ENCODE assay signal across 29 mouse cellular contexts in the genomic region with DNA sequence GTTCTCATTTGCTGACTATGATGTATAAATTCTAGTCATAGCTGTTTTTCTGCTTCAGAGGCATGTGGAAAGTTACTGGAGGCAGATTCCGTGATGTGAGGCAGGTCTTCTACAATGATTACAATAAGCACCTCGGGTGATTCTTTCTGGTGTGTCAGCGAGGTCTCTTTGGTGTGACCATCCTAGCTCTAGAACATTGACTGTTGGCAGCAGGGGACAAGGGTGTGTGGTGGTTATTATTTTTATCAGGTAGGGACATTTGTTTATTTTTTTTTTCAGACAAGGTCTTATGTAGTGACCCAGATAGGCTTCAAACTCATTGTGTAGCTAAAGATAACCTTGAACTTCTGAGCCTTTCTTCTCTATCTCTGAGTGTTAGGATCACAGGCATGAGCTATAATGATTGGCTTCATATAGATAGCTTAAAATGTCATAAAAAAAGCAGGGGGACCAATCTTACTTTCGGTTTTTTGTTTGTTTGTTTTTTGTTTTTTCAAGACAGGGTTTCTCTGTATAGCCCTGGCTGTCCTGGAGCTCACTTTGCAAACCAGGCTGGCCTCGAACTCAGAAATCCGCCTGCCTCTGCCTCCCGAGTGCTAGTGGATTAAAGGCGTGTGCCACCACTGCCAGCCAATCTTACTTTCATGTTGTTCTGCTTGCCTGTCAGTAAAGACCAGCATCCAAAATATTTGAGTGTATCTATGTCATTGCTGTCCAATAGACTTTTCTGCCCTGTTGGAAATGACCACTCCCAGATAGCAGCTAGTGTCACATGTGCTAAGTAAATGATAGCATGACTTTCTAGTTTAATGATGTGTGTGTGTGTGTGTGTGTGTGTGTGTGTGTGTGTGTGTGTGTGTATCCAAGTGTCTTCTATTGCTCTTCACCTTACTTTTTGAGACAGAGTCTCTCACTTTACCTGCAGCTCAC. TPM values are rescaled to one million over a fixed set of nuclear protein-coding genes. Genes with fewer than 3 reads are reported as not detected.
A peak's percentile ranks its signal among the peaks of the same experiment; 100 is the strongest.
DNase-seq lines count a peak whose midpoint lies in the region; ATAC-seq and TF ChIP-seq lines count a peak whose summit lies in the region.
"Had no signal": no experiment of that assay in that cellular context is flagged by ENCODE, and none has a peak within 500 bp of the region (broad histone marks: within the 10 kb centered on the region; RNA-seq: fewer than 3 reads in every experiment).

No protein-coding gene starts in this region.

- ATAC-seq in erythroid progenitor cell, adult 5-6 weeks (replicated peaks; ENCODE audit: low FRiP score, poor library complexity, severe bottlenecking) = peak; percentile 63
- ATAC-seq in liver, embryonic 14.5 days (ENCODE audit: insufficient read depth) = peak; percentile 91
- ATAC-seq in megakaryocyte-erythroid progenitor cell, adult 5-6 weeks (replicated peaks; ENCODE audit: low FRiP score, low TSS enrichment, poor library complexity, severe bottlenecking) = peak; percentile 90
- no peak for ATAC-seq in inflammation-experienced regulatory T-cells, adult 6 months
- ATAC-seq: activated CD4-positive, CD25-positive, alpha-beta regulatory T cell, adult 4 months; forebrain, embryonic 15.5 days had no signal

- H3K9me3 ChIP-seq in liver, embryonic 14.5 days (ENCODE audit: control insufficient read depth, low read length) = no peaks in the 10 kb centered on the region
- H3K9me3 ChIP-seq: forebrain, embryonic 10.5 days; forebrain, embryonic 15.5 days; heart, embryonic 12.5 days; hindbrain, embryonic 10.5 days; hindbrain, embryonic 15.5 days; neural tube, embryonic 15.5 days; stomach, embryonic 15.5 days had no signal

- TF ChIP-seq CTCF in liver, embryonic 14.5 days (IDR thresholded peaks at IDR 0.05; ENCODE audit: low read depth) = no peak

- H3K4me2 ChIP-seq in liver, embryonic 14.5 days (ENCODE audit: low read depth) = peak overlapping the region; percentile 15; the same call in 1 of the 2 replicates
- H3K4me2 ChIP-seq: forebrain, embryonic 15.5 days; heart, embryonic 12.5 days; hindbrain, embryonic 15.5 days; neural tube, embryonic 15.5 days; stomach, embryonic 15.5 days had no signal

- no peak overlapping the region for H3K27ac ChIP-seq in liver, embryonic 14.5 days
- H3K27ac ChIP-seq: forebrain, embryonic 10.5 days; forebrain, embryonic 15.5 days; hindbrain, embryonic 10.5 days; hindbrain, embryonic 15.5 days; kidney, postnatal 0 days; neural tube, embryonic 15.5 days; stomach, embryonic 15.5 days had no signal

- peak; percentile 84 for TF ChIP-seq EP300 in liver, embryonic 14.5 days (IDR thresholded peaks at IDR 0.05; ENCODE audit: low read depth)

- H3K27me3 ChIP-seq in liver, embryonic 14.5 days (ENCODE audit: control insufficient read depth, insufficient read depth, low read length) = no peaks in the 10 kb centered on the region
- H3K27me3 ChIP-seq: forebrain, embryonic 15.5 days; hindbrain, embryonic 15.5 days; neural tube, embryonic 15.5 days; stomach, embryonic 15.5 days had no signal

- 35% methylated on average over 8 of the region's 8 CpGs for WGBS in liver, embryonic 14.5 days (ENCODE audit: insufficient replicate concordance)

- H3K4me1 ChIP-seq in liver, embryonic 14.5 days (replicated peaks; ENCODE audit: control insufficient read depth in 2 of 2, insufficient read depth in 2 of 2, low read length in 1 of 2) = peaks cover 5 to 16% of the 10 kb centered on the region in 2 experiments
- H3K4me1 ChIP-seq: forebrain, embryonic 10.5 days; forebrain, embryonic 15.5 days; heart, embryonic 12.5 days; hindbrain, embryonic 10.5 days; hindbrain, embryonic 15.5 days; neural tube, embryonic 15.5 days; stomach, embryonic 15.5 days had no signal

- H3K9ac ChIP-seq in liver, embryonic 14.5 days (replicated peaks) = no peak overlapping the region
- H3K9ac ChIP-seq: forebrain, embryonic 15.5 days; heart, embryonic 12.5 days; hindbrain, embryonic 15.5 days; neural tube, embryonic 15.5 days; stomach, embryonic 15.5 days had no signal

- DNase-seq in c-Kit-positive CD71-positive TER-119-positive erythroid progenitor cells, embryonic 14.5 days (ENCODE audit: low spot score) = peak; percentile 42
- peak; percentile 31 to 50 (median 34) for DNase-seq in liver, embryonic 14.5 days (ENCODE audit: low read depth in 3 of 3, low spot score in 3 of 3)
- DNase-seq in left cerebral cortex, adult 11 months (ENCODE audit: low spot score) = no peak
- no peak for DNase-seq in adrenal gland, postnatal 10 days
- DNase-seq: adrenal gland, adult 8-10 months; B cell, adult 2 months; cerebellum, adult 2 months; cerebellum, postnatal 14 days; gastrocnemius, postnatal 25 days; heart, adult 18-20 months; kidney, adult 18-20 months; layer of hippocampus, postnatal 36 days; lung, postnatal 4 days; midbrain, embryonic 14.5 days; retina, postnatal 1 day; right cerebral cortex, postnatal 25 days; thymus, postnatal 14 days had no signal

- no peak overlapping the region for H3K4me3 ChIP-seq in liver, embryonic 14.5 days (ENCODE audit: insufficient read depth in 1 of 2, low read depth in 2 of 2, low read length in 2 of 2)
- H3K4me3 ChIP-seq: forebrain, embryonic 10.5 days; forebrain, embryonic 15.5 days; heart, embryonic 12.5 days; hindbrain, embryonic 10.5 days; hindbrain, embryonic 15.5 days; neural tube, embryonic 15.5 days; stomach, embryonic 15.5 days had no signal

- H3K36me3 ChIP-seq in liver, embryonic 14.5 days (replicated peaks; ENCODE audit: control insufficient read depth, insufficient read depth, low read depth) = no peaks in the 10 kb centered on the region
- H3K36me3 ChIP-seq: forebrain, embryonic 10.5 days; forebrain, embryonic 15.5 days; heart, embryonic 12.5 days; hindbrain, embryonic 10.5 days; hindbrain, embryonic 15.5 days; neural tube, embryonic 15.5 days; stomach, embryonic 15.5 days had no signal

RNA-seq across cellular contexts. Expression of gene Cmah, which starts 15.9 kb away (rescaled TPM):
- 5.0 and 5.9 TPM in 2 replicates for total RNA-seq in erythroid progenitor cell, adult 5-6 weeks (2015; ENCODE audit: low replicate concordance)
- 2.6 and 6.8 TPM in 2 replicates for total RNA-seq in erythroid progenitor cell, adult 5-6 weeks (2017; ENCODE audit: low replicate concordance)
- polyA plus RNA-seq in liver, embryonic 14.5 days (2012; rRNA removed) = 0.24 and 0.42 TPM in 2 replicates
- polyA plus RNA-seq in liver, embryonic 14.5 days (2014; fragmentation: Nextera tagmentation; extraction: Ambion mirVana) = 0.46 and 0.80 TPM in 2 replicates
- 1.5 and 3.0 TPM in 2 replicates for total RNA-seq in megakaryocyte-erythroid progenitor cell, adult 5-6 weeks (2014; fragmentation: Nextera tagmentation)
- 1.4 and 3.3 TPM in 2 replicates for total RNA-seq in megakaryocyte-erythroid progenitor cell, adult 5-6 weeks (2017)
- 1 to 10 TPM; 6.8 to 6.9 TPM for total RNA-seq in adrenal gland, postnatal 10 days (2021)
- polyA plus RNA-seq in inflammation-experienced regulatory T-cells, adult 6 months (2017; shearing (Covaris generic)) = 10 to 100 TPM; 40.0 to 52.4 (median 42.9) TPM

RNA-seq across cellular contexts. Expression of gene Carmil1, which starts 30.7 kb away (rescaled TPM):
- 3.8 TPM in 1 of 2 replicates, not detected in the other for total RNA-seq in erythroid progenitor cell, adult 5-6 weeks (2015; ENCODE audit: low replicate concordance)
- total RNA-seq in erythroid progenitor cell, adult 5-6 weeks (2017; ENCODE audit: low replicate concordance) = 0.68 and 1.3 TPM in 2 replicates
- polyA plus RNA-seq in liver, embryonic 14.5 days (2012; rRNA removed) = 1.5 and 1.8 TPM in 2 replicates
- 4.1 and 4.2 TPM in 2 replicates for polyA plus RNA-seq in liver, embryonic 14.5 days (2014; fragmentation: Nextera tagmentation; extraction: Ambion mirVana)
- total RNA-seq in megakaryocyte-erythroid progenitor cell, adult 5-6 weeks (2014; fragmentation: Nextera tagmentation) = not detected in 2 replicates
- total RNA-seq in megakaryocyte-erythroid progenitor cell, adult 5-6 weeks (2017) = not detected in 2 replicates
- 10 to 100 TPM; 29.1 to 31.0 TPM for total RNA-seq in adrenal gland, postnatal 10 days (2021)
- 1 to 10 TPM in 2 of 3 experiments, under 1 TPM in 1; 0.24 to 2.4 (median 1.4) TPM for polyA plus RNA-seq in inflammation-experienced regulatory T-cells, adult 6 months (2017; shearing (Covaris generic))

Comparison
In these comparisons a context has a peak if more than half of its experiments do, and no peak if none do; other contexts are left out.
1. DNase-seq: peak in c-Kit-positive CD71-positive TER-119-positive erythroid progenitor cells, embryonic 14.5 days (single experiment) and liver, embryonic 14.5 days (3 of 3); none in left cerebral cortex, adult 11 months (single experiment) and adrenal gland, postnatal 10 days (single experiment).
2. RNA of gene Carmil1, which starts 30.7 kb away (total RNA-seq): 29.1 to 31.0 TPM in adrenal gland, postnatal 10 days; 0.68 to 3.8 TPM in erythroid progenitor cell, adult 5-6 weeks and not detected in megakaryocyte-erythroid progenitor cell, adult 5-6 weeks; every median in the first group is over 4 times any median in the second.